In the genomic region with DNA sequence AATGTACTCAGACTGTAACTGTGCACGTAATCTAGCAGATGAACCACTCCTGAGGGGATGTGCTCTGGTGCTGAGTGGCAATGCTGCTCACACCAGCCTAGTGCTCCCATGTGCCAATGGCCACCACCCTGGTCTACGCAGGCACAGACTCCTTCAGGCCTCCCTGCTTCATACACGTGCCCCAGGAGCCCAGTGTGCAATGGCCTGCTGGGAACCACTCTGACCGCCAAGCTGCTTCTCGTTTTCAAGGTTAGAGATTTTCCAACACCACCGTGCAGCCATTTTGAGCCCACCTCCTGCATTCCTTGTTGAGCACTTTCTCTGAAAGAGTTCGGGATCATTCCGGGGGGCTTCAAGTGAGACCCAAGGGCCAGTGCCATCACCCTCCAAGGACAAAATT, we compare ENCODE assay signal across 20 mouse cellular contexts. TPM values are rescaled to one million over a fixed set of nuclear protein-coding genes. Genes with fewer than 3 reads are reported as not detected.
"Had no signal": no experiment of that assay in that cellular context is flagged by ENCODE, and none has a peak within 500 bp of the region (broad histone marks: within the 10 kb centered on the region; RNA-seq: fewer than 3 reads in every experiment).

No protein-coding gene starts in this region.

- H3K36me3 ChIP-seq: midbrain, embryonic 10.5 days; midbrain, embryonic 12.5 days; neural tube, embryonic 13.5 days; neural tube, embryonic 15.5 days had no signal

- H3K27ac ChIP-seq: midbrain, embryonic 10.5 days; midbrain, embryonic 12.5 days; neural tube, embryonic 13.5 days; neural tube, embryonic 15.5 days had no signal

- H3K9me3 ChIP-seq: midbrain, embryonic 10.5 days; midbrain, embryonic 12.5 days; neural tube, embryonic 13.5 days; neural tube, embryonic 15.5 days had no signal

- H3K4me2 ChIP-seq: lung, embryonic 14.5 days; midbrain, embryonic 12.5 days; neural tube, embryonic 13.5 days; neural tube, embryonic 15.5 days had no signal

- H3K27me3 ChIP-seq: midbrain, embryonic 12.5 days; neural tube, embryonic 13.5 days; neural tube, embryonic 15.5 days had no signal

- H3K9ac ChIP-seq: lung, embryonic 14.5 days; midbrain, embryonic 12.5 days; neural tube, embryonic 13.5 days; neural tube, embryonic 15.5 days had no signal

- DNase-seq: lung, adult 18-20 months; lung, embryonic 14.5 days; lung, postnatal 10 days; lung, postnatal 4 days; midbrain, embryonic 14.5 days; retina, postnatal 1 day; right cerebral cortex, adult 18-20 months; right cerebral cortex, postnatal 25 days; right cerebral cortex, postnatal 4 days; spleen, adult 18-20 months; thymus, adult 18-20 months; thymus, postnatal 14 days; thymus, postnatal 36 days had no signal

- H3K4me3 ChIP-seq: midbrain, embryonic 10.5 days; midbrain, embryonic 12.5 days; myocyte; neural tube, embryonic 13.5 days; neural tube, embryonic 15.5 days had no signal

- ATAC-seq: midbrain, embryonic 16.5 days had no signal

RNA-seq across cellular contexts. Expression of a gene that starts 50.6 kb away (rescaled TPM):
- total RNA-seq: megakaryocyte-erythroid progenitor cell, adult 5-6 weeks had no signal
- polyA plus RNA-seq: myocyte had no signal
